Mouse (Mus musculus): ENCODE measurements around the gene Tbk1.

The Tbk1 gene

GRCm38 (mm10) chr10:121496616-121497015 lies 90.0 kb downstream of the Tbk1 start:
- peak; percentile 64 for DNase-seq

Data from kidney, adult 9 months (tissue).